Mouse (Mus musculus) embryonic facial prominence, embryonic 15.5 days (tissue): Measurements from ENCODE around the gene Fkbp15. TPM values are rescaled to one million over a fixed set of nuclear protein-coding genes. Genes with fewer than 3 reads are reported as not detected.

Experiments used
- ATAC-seq: fragments of 200-750 bp; cut with Nextera tagmentation; 2 replicates; pipeline ENCODE4 v1.8.0; 2017; ENCODE audit warnings: low read depth, moderate TSS enrichment; ENCODE audit not compliant: insufficient number of reproducible peaks, low FRiP score, low TSS enrichment
- H3K27ac ChIP-seq: fragments of 300-500 bp; sonication (generic); replicated peaks from 2 replicates; pipeline ENCODE4 v1.5.1; 2015; ENCODE audit warnings: mild to moderate bottlenecking, inconsistent platforms
- H3K27me3 ChIP-seq: fragments of 300-500 bp; sonication (generic); 2 replicates; pipeline ENCODE4 v1.6.1; 2015; ENCODE audit warnings: inconsistent platforms
- H3K36me3 ChIP-seq: fragments of 300-500 bp; sonication (generic); 2 replicates; pipeline ENCODE4 v1.6.1; 2015; ENCODE audit warnings: mild to moderate bottlenecking, inconsistent platforms
- H3K4me1 ChIP-seq: fragments of 300-500 bp; sonication (generic); 2 replicates; pipeline ENCODE4 v1.6.1; 2015; ENCODE audit warnings: inconsistent platforms
- H3K4me2 ChIP-seq: fragments of 300-500 bp; sonication (generic); replicated peaks from 2 replicates; pipeline ENCODE4 v1.6.1; 2015; ENCODE audit warnings: mild to moderate bottlenecking, inconsistent platforms
- H3K4me3 ChIP-seq: fragments of 300-500 bp; sonication (generic); replicated peaks from 2 replicates; pipeline ENCODE4 v1.5.1; 2015; ENCODE audit warnings: mild to moderate bottlenecking, inconsistent platforms
- H3K9ac ChIP-seq: fragments of 300-500 bp; sonication (generic); 2 replicates; pipeline ENCODE4 v1.6.1; 2015; ENCODE audit warnings: inconsistent platforms
- H3K9me3 ChIP-seq: fragments of 300-500 bp; sonication (generic); replicated peaks from 2 replicates; pipeline ENCODE4 v1.6.1; 2016; ENCODE audit warnings: inconsistent platforms
- WGBS: fragments of 180-500 bp; shearing (Covaris S2); methylation state at CpG from one replicate; pipeline ENCODE4 v1.1.7; 2015; 5-methylcytosine and 5-hydroxymethylcytosine counted together
- polyA plus RNA-seq: library from polyadenylated mRNA; unstranded; fragments of >200 nt; fragmentation: Nextera tagmentation; extraction: Ambion mirVana; gene quantifications from 2 replicates; pipeline ENCODE4 v1.2.1, GENCODE M21; 2015

Fkbp15 gene
- polyA plus RNA-seq, 1 experiment from 2014 or later: 27.6 TPM

GRCm38 (mm10) chr4:62313641-62314211 lies 46.6 kb downstream of the Fkbp15 start:
- Histone ChIP-seq H3K36me3 (peaks cover 54% of the 10 kb centered on the region), H3K9ac (no peak overlapping the region), H3K4me3 (no peak overlapping the region), H3K27me3 (no peaks in the 10 kb centered on the region), H3K27ac (no peak overlapping the region), H3K4me1 (no peaks in the 10 kb centered on the region), H3K9me3 (no peaks in the 10 kb centered on the region), H3K4me2 (no peak overlapping the region)
- ATAC-seq: no peak
- WGBS: 87% methylated on average over 9 of the region's 9 CpGs

GRCm38 (mm10) chr4:62312821-62313220 lies 47.5 kb downstream of the Fkbp15 start:
- Histone ChIP-seq H3K4me3 (no peak overlapping the region), H3K27ac (no peak overlapping the region), H3K9ac (no peak overlapping the region), H3K4me2 (no peak overlapping the region), H3K4me1 (no peaks in the 10 kb centered on the region), H3K9me3 (no peaks in the 10 kb centered on the region), H3K36me3 (peaks cover 49% of the 10 kb centered on the region), H3K27me3 (no peaks in the 10 kb centered on the region)
- ATAC-seq: no peak
- 85% methylated on average over 2 of the region's 2 CpGs for WGBS

- no peaks in the 10 kb centered on the region for H3K27me3 ChIP-seq
- no peak overlapping the region for H3K9ac ChIP-seq
- H3K36me3 ChIP-seq: peaks cover 58% of the 10 kb centered on the region
- H3K4me1 ChIP-seq: no peaks in the 10 kb centered on the region
- H3K4me3 ChIP-seq: no peak overlapping the region
- H3K9me3 ChIP-seq: no peaks in the 10 kb centered on the region
- ATAC-seq: no peak
- H3K4me2 ChIP-seq: no peak overlapping the region
- H3K27ac ChIP-seq: no peak overlapping the region
Observed at GRCm38 (mm10) chr4:62308406-62308805, 51.9 kb downstream of the Fkbp15 start.

GRCm38 (mm10) chr4:62306840-62307239 lies 53.5 kb downstream of the Fkbp15 start:
- H3K4me3 ChIP-seq: no peak overlapping the region
- no peaks in the 10 kb centered on the region for H3K4me1 ChIP-seq
- H3K27me3 ChIP-seq: no peaks in the 10 kb centered on the region
- no peak overlapping the region for H3K27ac ChIP-seq
- no peak overlapping the region for H3K4me2 ChIP-seq
- ATAC-seq: no peak
- H3K9ac ChIP-seq: no peak overlapping the region
- H3K9me3 ChIP-seq: no peaks in the 10 kb centered on the region
- H3K36me3 ChIP-seq: peaks cover 60% of the 10 kb centered on the region
- WGBS: 93% methylated on average over 4 of the region's 4 CpGs

- no peak overlapping the region for H3K4me3 ChIP-seq
- H3K36me3 ChIP-seq: peaks cover 62% of the 10 kb centered on the region
- H3K9me3 ChIP-seq: no peaks in the 10 kb centered on the region
- no peak overlapping the region for H3K4me2 ChIP-seq
- no peaks in the 10 kb centered on the region for H3K4me1 ChIP-seq
- no peak for ATAC-seq
- 98% methylated on average over 1 of the region's 1 CpGs for WGBS
- H3K9ac ChIP-seq: no peak overlapping the region
- no peak overlapping the region for H3K27ac ChIP-seq
- H3K27me3 ChIP-seq: no peaks in the 10 kb centered on the region
Observed at GRCm38 (mm10) chr4:62306301-62306700, 54.0 kb downstream of the Fkbp15 start.

- 73% methylated on average over 1 of the region's 1 CpGs for WGBS
- ATAC-seq: no peak
- Histone ChIP-seq H3K9ac (no peak overlapping the region), H3K4me2 (no peak overlapping the region), H3K9me3 (no peaks in the 10 kb centered on the region), H3K27ac (no peak overlapping the region), H3K27me3 (no peaks in the 10 kb centered on the region), H3K36me3 (peaks cover 81% of the 10 kb centered on the region), H3K4me1 (no peaks in the 10 kb centered on the region), H3K4me3 (no peak overlapping the region)
Observed at GRCm38 (mm10) chr4:62303288-62303687, 57.1 kb downstream of the Fkbp15 start.

GRCm38 (mm10) chr4:62302795-62303194 lies 57.6 kb downstream of the Fkbp15 start:
- Histone ChIP-seq H3K4me2 (no peak overlapping the region), H3K27ac (no peak overlapping the region), H3K27me3 (no peaks in the 10 kb centered on the region), H3K4me1 (no peaks in the 10 kb centered on the region), H3K9me3 (no peaks in the 10 kb centered on the region), H3K9ac (no peak overlapping the region), H3K36me3 (peaks cover 84% of the 10 kb centered on the region), H3K4me3 (no peak overlapping the region)
- no peak for ATAC-seq
- 73% methylated on average over 2 of the region's 2 CpGs for WGBS

GRCm38 (mm10) chr4:62300001-62300400 lies 60.3 kb downstream of the Fkbp15 start:
- Histone ChIP-seq H3K27me3 (no peaks in the 10 kb centered on the region), H3K4me2 (no peak overlapping the region), H3K9me3 (no peaks in the 10 kb centered on the region), H3K4me1 (no peaks in the 10 kb centered on the region), H3K27ac (no peak overlapping the region), H3K36me3 (peaks cover 87% of the 10 kb centered on the region), H3K9ac (no peak overlapping the region), H3K4me3 (no peak overlapping the region)
- WGBS: 75% methylated on average over 2 of the region's 2 CpGs
- no peak for ATAC-seq

GRCm38 (mm10) chr4:62297280-62298130 lies 62.8 kb downstream of the Fkbp15 start:
- Histone ChIP-seq H3K4me2 (no peak overlapping the region), H3K36me3 (peaks cover 67% of the 10 kb centered on the region), H3K9ac (no peak overlapping the region), H3K4me3 (no peak overlapping the region), H3K27me3 (no peaks in the 10 kb centered on the region), H3K27ac (no peak overlapping the region), H3K9me3 (no peaks in the 10 kb centered on the region), H3K4me1 (no peaks in the 10 kb centered on the region)
- ATAC-seq: no peak
- 70% methylated on average over 3 of the region's 3 CpGs for WGBS

GRCm38 (mm10) chr4:62294741-62295140 lies 65.6 kb downstream of the Fkbp15 start:
- Histone ChIP-seq H3K4me1 (no peaks in the 10 kb centered on the region), H3K9ac (no peak overlapping the region), H3K27ac (no peak overlapping the region), H3K4me2 (no peak overlapping the region), H3K9me3 (no peaks in the 10 kb centered on the region), H3K36me3 (peaks cover 42% of the 10 kb centered on the region), H3K4me3 (no peak overlapping the region), H3K27me3 (no peaks in the 10 kb centered on the region)
- ATAC-seq: no peak
- WGBS: 100% methylated on average over 1 of the region's 1 CpGs

- 68% methylated on average over 10 of the region's 10 CpGs for WGBS
- no peak overlapping the region for H3K4me3 ChIP-seq
- H3K36me3 ChIP-seq: peaks cover 28% of the 10 kb centered on the region
- H3K9me3 ChIP-seq: no peaks in the 10 kb centered on the region
- H3K4me2 ChIP-seq: no peak overlapping the region
- H3K9ac ChIP-seq: no peak overlapping the region
- no peak for ATAC-seq
- H3K27ac ChIP-seq: no peak overlapping the region
- H3K4me1 ChIP-seq: no peaks in the 10 kb centered on the region
- H3K27me3 ChIP-seq: no peaks in the 10 kb centered on the region
Observed at GRCm38 (mm10) chr4:62293219-62293861, 67.0 kb downstream of the Fkbp15 start.
